Mouse (Mus musculus): ENCODE data around the gene Insc. TPM values are rescaled to one million over a fixed set of nuclear protein-coding genes. Genes with fewer than 3 reads are reported as not detected.

The Insc gene
- total RNA-seq, 2 experiments from 2014 or later = not detected

DNA sequence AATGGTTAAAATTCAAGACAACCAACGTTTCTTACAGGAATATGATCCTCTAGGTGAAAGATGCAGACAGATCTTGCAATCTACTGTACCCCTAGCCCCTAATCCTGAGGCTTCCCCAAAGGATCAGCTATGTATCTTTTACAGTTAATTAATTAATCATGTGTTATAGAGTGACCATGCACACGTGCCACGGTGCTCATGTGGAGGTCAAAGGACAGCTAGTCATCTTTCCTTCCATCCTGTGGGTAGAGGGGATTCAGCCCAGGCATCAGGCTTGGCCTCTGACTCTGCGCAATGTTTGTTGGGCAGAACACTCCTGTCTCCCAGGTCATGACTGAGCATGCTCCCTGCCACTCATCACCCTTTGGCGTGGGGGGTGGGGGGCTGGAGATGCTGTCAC lies 74.4 kb downstream of the Insc start:
- no peak for ATAC-seq (replicated peaks; ENCODE audit: low FRiP score, poor library complexity, severe bottlenecking)

DNA sequence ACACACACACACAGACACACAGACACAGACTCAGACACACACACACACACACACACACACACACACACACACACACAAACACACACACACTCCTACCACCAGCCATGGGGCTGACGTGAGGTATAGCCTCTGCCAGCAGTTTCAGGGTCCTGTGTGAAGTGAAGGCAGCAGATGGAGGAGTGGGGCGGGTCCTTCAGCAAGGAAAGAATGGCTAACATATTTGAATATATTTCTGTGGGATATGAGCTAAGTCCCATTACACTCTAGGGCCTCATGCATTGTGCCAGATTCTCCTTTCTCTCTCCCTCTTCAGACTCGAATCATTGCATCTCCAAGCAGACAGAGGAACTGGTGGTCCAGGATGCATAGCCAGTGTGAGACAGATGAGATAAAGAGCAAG lies 74.9 kb downstream of the Insc start:
- ATAC-seq (replicated peaks; ENCODE audit: low FRiP score, poor library complexity, severe bottlenecking) = no peak

DNA sequence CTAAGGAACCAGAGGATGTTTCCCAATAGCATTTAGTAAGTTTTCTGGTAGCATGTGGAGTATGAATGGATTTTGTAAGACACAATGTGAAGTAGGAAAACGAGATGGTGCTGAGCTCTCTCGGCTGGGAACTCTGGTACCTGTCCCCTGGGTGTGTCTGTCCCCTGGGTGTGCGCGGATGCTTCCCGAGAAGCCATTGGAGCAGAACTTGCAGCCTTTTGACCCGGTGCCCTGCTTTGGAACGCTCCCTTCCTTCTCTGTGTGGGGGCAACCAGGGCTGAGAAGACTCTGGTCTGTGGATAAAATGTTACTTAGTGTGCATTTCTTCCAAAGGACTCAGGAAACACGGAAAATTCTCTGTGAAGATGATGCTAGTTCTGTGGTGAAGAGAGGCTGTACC lies 75.3 kb downstream of the Insc start:
- ATAC-seq (replicated peaks; ENCODE audit: low FRiP score, poor library complexity, severe bottlenecking) = no peak

DNA sequence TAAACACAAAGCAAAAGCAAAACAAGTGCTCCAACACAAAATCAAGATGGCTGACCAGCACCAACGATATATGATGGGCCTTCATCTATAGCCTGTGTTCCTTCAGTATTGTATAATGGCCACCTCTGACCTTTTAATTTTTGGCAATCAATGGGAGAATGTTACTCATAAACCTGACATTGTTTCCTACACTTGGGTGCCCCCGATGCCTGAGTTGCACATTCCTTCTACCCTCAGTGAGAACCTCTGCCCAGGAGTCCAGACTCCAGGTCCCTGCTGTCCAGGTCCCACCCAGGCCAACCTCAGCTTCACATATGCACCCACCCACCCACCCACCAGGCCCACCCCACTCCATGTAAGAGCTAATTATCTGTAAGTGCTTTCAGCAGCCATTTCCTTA lies 79.2 kb downstream of the Insc start:
- no peak for ATAC-seq (replicated peaks; ENCODE audit: low FRiP score, poor library complexity, severe bottlenecking)

DNA sequence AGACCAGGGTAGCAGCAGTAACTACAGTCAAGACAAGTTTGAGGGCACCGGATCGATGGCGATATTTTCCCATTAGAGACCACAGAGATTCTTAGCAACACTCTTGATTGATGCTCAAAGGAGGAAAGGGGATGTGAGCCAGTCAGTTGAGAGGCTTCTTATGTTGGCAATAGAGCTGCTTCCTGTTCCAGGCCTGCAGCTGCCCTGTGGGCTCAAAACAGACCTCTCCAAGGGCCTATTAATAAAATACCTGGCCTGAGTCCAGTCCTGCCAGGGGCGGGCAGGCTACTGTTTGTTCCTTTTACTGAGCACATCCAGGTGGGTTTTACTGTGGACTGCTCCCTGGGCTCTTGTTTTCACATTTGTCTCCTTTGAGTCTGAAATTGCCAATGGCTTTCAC lies 83.9 kb downstream of the Insc start:
- ATAC-seq (replicated peaks; ENCODE audit: low FRiP score, poor library complexity, severe bottlenecking) = no peak

DNA sequence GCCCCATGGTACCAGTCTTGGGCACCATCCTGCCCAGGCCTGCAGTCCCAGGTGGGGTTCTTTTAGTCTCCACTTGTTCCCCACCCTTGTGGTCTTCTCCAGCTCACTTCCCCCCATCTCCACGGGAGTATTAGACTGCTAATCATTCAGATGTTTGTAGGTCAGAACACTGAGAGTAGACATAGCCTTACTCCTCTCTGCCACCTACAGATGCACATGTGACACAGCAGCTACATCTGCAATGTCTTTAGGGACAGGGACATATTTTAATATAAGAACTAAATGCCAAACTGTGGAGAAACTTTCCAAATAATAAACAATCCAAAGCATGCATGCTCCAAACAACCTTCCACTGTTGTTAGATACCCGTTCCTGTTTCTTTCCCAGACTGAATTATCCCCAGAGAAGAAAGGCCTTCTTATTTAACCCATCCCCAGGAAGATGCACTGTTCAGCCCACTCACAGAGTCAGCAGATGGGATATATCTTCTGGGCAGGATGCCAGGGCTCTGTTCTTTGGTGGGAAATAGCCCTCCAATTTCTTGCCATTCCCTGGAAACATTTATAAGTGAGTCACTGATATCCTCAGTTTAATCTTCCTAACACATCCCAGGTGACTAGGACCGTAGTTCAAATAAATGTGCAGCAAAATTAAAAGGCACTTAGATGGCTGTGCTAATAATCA lies 88.9 kb downstream of the Insc start:
- ATAC-seq (replicated peaks; ENCODE audit: low FRiP score, poor library complexity, severe bottlenecking) = no peak

DNA sequence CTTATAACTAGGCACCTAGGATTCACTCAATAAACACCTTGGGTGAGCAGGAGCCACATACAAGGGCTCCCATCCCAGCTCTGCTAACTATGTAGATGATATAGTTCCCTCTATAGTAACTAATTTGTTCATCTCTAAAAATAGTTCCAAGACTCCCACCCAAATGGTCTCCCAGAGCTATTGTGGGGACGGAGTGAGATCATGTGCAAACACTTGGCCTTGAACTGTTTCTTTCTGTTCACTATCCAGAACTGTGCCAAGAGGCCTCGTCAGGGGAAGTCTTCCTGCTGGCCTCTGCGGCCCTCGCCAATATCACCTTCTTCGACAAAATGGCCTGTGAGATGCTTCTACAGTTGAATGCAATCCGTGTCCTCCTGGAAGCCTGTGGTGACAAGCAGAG lies 91.0 kb downstream of the Insc start:
- no peak for ATAC-seq (replicated peaks; ENCODE audit: low FRiP score, poor library complexity, severe bottlenecking)

DNA sequence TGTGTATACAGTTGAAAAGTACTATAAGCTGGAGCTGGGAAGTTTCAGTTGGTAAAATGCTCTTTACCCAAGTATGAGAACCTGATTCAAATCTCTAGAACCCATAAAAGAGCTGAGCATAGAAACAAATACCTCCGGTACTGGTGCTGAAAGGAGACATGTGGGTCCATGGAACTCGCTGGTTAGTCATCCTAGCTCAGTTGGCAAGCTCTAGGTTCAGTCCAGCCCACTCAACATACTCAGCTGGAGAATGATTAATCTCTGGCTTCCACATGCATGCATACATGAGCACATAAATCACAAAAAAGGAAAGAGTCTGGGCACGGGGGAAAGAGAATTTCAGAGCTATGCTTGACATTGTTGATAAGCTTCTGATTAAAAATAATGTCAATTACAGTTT lies 93.8 kb downstream of the Insc start:
- ATAC-seq (replicated peaks; ENCODE audit: low FRiP score, poor library complexity, severe bottlenecking) = no peak

DNA sequence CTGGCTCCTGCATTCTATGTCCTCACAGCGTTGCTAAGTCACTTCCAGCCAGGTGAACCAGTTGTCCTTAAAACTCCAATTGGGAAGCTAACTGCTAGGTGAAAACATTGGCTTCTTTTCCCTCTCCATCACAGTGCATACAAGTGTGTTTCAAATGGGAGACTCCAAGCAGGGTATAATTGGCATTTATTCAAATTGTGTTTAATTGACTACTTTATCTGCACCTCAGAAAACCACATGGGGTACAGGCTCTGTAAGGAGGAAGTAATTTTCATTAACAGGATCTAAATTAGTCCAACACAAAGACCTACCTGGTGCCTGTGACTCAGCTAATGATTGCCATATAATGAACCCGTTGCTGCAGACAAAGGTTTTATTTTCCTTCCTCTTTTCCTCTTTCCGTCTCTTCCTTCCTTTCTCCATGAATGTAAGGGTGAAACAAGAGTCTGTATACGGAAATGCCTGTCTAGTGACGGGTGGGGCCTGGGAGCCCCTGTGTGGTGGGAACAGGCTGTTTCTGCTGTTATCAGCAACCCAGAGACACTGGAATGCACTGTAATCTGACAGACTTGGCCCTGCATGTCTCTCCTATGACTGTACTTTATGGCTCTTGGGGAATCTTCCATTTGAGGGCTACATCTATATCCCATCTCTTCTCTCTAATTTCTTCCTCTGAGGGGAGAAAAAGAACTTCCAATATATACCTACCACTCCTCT lies 96.7 kb downstream of the Insc start:
- no peak for ATAC-seq (replicated peaks; ENCODE audit: low FRiP score, poor library complexity, severe bottlenecking)

DNA sequence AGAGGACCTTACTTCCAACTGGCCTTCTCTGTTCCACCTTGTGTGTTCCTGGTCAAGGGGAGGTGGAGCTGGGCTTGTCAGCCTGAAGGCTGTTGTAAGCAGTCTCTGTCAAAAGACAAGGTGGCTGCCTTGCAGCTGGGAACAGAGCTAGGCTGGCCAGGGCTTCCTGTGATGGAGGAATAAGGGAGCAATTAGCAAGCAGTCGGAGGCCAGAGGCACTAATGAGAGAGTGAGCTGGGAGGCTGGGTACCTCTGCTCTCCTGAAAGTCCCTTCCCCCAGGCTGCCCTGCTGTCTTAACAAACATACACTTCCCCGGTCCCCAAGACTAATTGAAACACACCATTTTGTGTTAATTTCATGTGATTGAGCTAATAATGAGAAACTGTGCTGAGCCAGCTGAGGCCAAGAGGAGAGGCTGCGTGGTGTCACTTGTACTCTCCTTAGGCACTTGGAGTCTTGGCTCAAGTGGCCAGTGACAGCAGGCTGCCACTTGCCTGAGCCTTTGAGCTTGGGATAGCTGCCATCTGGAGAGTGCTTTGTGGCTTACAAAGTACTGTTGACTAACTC lies 99.2 kb downstream of the Insc start:
- no peak for ATAC-seq (replicated peaks; ENCODE audit: low FRiP score, poor library complexity, severe bottlenecking)

DNA sequence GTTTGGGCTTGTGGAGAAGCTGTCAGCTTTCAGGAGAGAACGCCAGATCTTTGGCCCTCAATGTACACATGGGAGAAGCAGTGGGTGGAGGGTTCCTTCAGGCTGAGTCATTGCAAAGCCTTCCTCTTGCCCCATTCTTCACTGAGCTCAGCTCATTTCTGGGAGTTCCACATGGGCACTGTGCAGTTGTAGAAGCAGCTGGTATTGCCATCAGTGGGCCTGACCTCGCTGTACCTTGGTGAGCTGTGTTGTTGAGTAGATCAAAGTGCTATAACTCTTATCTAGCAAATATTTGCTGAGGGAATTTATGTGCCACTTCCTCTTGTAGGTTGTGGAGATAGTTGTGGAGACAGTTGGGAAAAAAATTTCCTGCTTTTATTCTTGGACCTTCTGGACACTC lies 103.7 kb downstream of the Insc start:
- ATAC-seq (replicated peaks; ENCODE audit: low FRiP score, poor library complexity, severe bottlenecking) = no peak

DNA sequence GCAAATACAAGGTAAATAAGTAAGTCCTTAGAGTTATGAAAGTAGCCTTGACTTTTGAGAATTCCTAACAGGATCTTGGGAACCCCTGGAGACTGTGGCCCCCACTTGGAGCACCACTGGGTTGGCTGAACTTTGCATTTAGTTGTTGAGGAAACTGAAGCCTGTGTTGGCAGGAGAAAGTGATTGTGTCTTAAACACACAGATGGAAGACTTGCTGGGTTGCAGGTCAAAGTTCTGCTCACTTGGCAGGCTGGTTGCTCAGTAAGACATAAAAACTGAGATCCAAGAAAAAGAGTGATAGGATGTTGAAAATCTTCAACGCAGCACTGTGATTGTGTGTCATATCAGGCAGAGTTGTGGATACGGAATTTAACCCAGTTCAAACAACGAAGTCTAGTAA lies 108.9 kb downstream of the Insc start:
- ATAC-seq (replicated peaks; ENCODE audit: low FRiP score, poor library complexity, severe bottlenecking) = no peak

DNA sequence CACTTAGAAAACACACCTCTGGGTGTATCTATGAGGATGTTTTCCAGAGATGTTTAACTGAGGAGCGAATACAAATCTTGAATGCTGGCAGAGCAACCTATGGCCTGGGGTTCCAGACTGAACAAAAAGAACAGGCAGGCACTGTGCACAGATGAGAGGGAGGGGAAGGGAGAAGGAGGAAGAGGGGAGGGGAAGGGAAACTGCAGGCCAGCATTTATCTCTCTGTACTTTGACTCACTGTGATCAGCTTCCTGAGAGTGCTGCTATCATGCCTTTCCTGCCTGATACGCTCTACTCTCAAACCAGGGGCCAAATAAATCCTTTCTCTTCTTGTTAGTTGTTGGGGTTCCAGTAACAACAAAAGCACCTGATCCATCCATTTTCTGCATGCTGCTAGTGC lies 110.7 kb downstream of the Insc start:
- ATAC-seq (replicated peaks; ENCODE audit: low FRiP score, poor library complexity, severe bottlenecking) = no peak

DNA sequence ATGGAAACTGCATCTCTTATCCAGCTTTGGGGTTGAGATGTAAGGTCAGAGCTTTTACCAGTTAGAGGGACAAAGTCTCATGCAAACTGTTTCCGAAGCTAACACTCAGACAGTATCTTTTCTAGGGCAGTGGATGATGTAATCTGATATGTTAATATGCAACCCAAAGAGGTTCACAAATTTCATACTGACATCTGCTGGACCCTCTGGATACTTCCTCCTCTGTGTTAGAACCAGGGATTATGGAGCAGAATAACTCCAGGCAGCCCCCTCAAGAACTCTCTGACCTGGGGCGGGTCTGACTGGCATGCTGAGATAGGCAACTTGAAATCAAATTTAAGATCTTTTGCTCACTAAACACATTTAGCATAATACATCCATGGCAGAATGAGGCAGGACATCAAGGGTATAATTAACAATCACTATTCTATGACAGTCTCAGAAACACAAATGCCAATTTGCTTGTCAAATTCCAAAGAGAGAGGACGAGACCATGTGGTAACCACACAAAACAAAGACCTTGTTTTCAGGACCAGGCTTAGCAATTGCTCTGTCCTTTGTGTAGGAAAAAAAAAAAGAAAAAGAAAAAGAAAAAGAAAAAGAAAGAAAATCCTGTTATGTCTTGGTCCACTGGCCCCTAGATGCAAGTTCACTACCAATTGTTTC lies 117.5 kb downstream of the Insc start:
- no peak for ATAC-seq (replicated peaks; ENCODE audit: low FRiP score, poor library complexity, severe bottlenecking)

DNA sequence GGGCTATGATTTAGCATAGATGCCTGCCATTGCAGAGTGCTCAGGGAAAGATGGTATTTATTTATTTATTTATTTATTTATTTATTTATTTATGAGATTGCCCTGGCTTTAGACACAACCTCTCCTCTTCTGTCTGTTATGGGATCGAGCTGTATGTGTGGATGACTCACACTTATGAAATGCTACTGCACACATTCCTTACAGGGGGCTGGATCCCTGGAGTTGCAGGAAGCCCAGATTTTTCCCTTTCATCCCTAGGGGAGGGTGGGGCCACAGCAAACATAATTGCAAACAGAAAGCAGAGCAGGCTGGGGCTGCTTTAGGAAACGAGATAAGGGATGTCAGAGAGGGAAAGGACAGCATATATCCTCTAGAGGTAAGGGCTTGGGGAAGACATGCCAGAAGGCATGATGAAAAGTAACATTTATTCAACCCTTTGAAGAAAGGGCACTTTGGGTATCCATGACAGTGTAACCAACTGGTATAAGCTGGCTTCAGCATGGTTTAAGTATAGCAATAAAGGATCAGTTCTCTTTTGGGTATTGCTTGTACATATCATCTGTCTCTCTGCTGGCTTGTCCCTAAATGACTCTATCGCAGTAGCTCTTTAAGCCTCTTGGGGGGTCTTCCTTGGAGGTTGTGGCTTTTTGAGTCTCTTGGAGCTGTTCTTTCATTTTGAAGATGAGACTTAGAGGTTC lies 130.0 kb downstream of the Insc start:
- ATAC-seq (replicated peaks; ENCODE audit: low FRiP score, poor library complexity, severe bottlenecking) = no peak

DNA sequence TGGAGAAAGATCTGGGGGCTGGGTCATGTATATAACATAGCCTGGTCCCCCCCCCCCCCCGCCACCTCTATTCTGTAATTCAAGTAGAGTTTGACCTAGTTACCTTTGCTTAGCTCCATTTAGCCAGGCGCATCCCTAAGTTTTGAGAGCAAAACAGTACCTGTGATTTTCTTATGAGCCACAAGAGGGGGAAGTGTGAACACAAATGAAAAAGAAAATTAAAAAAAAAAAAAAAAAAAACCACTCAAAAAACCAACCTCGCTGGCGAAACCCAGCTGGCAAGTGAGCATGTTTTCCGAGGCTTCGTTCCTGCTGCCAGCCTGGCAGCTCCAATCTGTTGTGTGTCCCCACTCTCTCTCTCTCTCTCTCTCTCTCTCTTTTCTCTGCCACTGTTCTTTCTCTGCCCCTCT lies 130.5 kb downstream of the Insc start:
- ATAC-seq (replicated peaks; ENCODE audit: low FRiP score, poor library complexity, severe bottlenecking) = no peak

DNA sequence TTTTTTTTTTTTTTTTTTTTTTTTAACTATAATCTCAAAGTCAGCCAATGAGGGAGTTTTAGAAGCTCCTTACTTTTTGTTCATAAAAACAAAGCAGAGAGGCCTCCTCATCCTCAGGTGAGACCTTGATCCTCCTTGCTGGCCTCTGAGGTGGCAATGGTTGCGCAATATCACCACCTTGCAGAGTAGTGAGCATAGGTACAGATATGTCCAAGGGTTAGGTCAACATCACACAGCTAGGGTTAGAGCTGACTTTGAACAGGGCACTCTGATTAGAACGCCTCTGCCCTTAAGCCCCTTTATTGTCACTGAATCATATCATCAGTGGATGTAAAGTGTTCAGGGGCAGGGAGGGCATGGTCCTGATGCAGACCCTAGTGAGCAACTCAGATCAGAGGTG lies 131.1 kb downstream of the Insc start:
- no peak for ATAC-seq (replicated peaks; ENCODE audit: low FRiP score, poor library complexity, severe bottlenecking)

DNA sequence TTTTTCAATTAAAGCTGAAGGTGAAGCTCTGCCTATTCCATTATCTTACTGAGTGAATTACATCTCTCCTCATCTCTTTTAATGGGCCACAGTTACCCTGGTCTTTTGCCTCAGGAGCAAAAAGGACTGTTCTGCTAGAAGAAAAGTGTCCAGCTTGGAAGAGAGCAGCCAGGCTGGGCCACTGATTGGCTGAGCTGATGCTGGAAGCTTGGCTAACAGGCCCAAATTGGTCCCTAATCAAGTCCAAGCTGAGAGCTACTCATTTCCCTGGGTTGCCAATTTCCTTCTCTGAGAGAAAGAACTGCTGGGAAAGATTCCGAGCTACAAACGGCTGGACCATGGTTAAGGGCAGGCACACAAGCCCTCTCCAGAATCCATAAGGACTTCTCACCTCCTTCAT lies 140.1 kb downstream of the Insc start:
- no peak for ATAC-seq (replicated peaks; ENCODE audit: low FRiP score, poor library complexity, severe bottlenecking)

DNA sequence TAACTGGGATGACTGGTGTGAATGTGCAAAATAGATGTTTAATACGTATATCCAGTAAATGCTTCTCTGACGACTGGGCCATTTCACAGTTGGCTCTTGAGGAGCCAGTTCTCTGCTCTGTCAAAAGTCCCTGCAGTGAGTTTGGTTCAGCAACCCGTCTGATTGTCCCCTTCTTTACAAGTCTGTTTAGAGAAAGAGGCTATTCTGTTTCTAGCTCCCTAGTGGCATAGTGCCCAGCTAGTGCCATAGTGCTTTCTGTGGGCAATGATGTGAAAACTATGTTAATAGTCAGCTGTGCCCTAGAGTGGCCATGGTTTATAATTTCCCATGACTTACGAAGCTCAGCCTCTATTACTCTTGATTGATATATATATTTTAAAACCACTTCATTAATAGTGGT lies 143.4 kb downstream of the Insc start:
- no peak for ATAC-seq (replicated peaks; ENCODE audit: low FRiP score, poor library complexity, severe bottlenecking)

DNA sequence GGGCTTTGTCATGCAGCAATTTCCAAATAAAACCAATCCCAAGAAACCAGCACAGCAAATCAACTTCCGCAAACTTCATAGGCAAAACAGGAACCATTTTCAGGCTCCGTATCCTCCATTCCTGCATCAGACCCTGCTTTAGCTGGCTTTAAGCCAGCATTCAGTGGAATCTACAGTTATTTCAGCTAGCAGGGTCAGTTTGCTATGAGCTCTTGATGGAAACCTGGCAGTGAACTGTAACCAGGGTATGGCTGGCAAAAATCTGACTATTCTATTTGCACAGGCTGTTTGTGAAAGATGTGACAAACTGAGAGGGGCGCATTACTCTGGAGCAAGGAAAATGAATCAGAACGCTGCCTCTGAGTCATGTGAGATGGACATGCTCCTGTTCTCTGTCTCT lies 146.7 kb downstream of the Insc start:
- no peak for ATAC-seq (replicated peaks; ENCODE audit: low FRiP score, poor library complexity, severe bottlenecking)
